Mouse (Mus musculus): ENCODE data around the gene BC028528. TPM values are rescaled to one million over a fixed set of nuclear protein-coding genes. Genes with fewer than 3 reads are reported as not detected.
A peak's percentile ranks its signal among the peaks of the same experiment; 100 is the strongest.

The BC028528 gene
- polyA plus RNA-seq, 1 experiment = 1.5 TPM

- Histone ChIP-seq H3K4me3 (ENCODE audit: low read depth, low read length) (peak overlapping the region; percentile 12), H3K4me1 (ENCODE audit: control insufficient read depth, insufficient read depth, insufficient read length, low read length) (peaks cover 3% of the 10 kb centered on the region), H3K36me3 (ENCODE audit: control insufficient read depth, insufficient read depth, low read length) (no peaks in the 10 kb centered on the region), H3K27ac (ENCODE audit: insufficient read depth, low read depth, low read length) (no peak overlapping the region), H3K27me3 (ENCODE audit: control insufficient read depth, insufficient read depth, low read length) (peaks cover 21% of the 10 kb centered on the region)
- WGBS = 2% methylated on average over 18 of the region's 18 CpGs
- TF ChIP-seq CTCF (IDR thresholded peaks at IDR 0.05; ENCODE audit: extremely low read depth, insufficient read length, insufficient replicate concordance, low read depth, low read length) (no peak), POLR2A (IDR thresholded peaks at IDR 0.05; ENCODE audit: low read depth, low read length) (no peak)
Observed at GRCm38 (mm10) chr3:95905146-95905939, 13.5 kb upstream of the BC028528 start.

GRCm38 (mm10) chr3:95904568-95904967 is 12.8 kb upstream of the BC028528 start, which contains the start of gene Car14:
Gene Car14 (minus strand): TSS chr3:95904691.
- 4% methylated on average over 15 of the region's 15 CpGs for WGBS
- TF ChIP-seq POLR2A (IDR thresholded peaks at IDR 0.05; ENCODE audit: low read depth, low read length) (no peak), CTCF (IDR thresholded peaks at IDR 0.05; ENCODE audit: extremely low read depth, insufficient read length, insufficient replicate concordance, low read depth, low read length) (no peak)
- peak within 1 kb of the TSS; percentile 12 for H3K4me3 ChIP-seq (ENCODE audit: low read depth, low read length)
- peaks cover 3% of the 10 kb centered on the region for H3K4me1 ChIP-seq (ENCODE audit: control insufficient read depth, insufficient read depth, insufficient read length, low read length)
- H3K27me3 ChIP-seq (ENCODE audit: control insufficient read depth, insufficient read depth, low read length) = peaks cover 21% of the 10 kb centered on the region
- no peaks in the 10 kb centered on the region for H3K36me3 ChIP-seq (ENCODE audit: control insufficient read depth, insufficient read depth, low read length)
- no peak within 1 kb of the TSS for H3K27ac ChIP-seq (ENCODE audit: insufficient read depth, low read depth, low read length)

- H3K4me3 ChIP-seq (ENCODE audit: low read depth, low read length) = no peak overlapping the region
- no peaks in the 10 kb centered on the region for H3K36me3 ChIP-seq (ENCODE audit: control insufficient read depth, insufficient read depth, low read length)
- H3K27ac ChIP-seq (ENCODE audit: insufficient read depth, low read depth, low read length) = no peak overlapping the region
- peaks cover 21% of the 10 kb centered on the region for H3K27me3 ChIP-seq (ENCODE audit: control insufficient read depth, insufficient read depth, low read length)
- H3K4me1 ChIP-seq (ENCODE audit: control insufficient read depth, insufficient read depth, insufficient read length, low read length) = peaks cover 3% of the 10 kb centered on the region
- 20% methylated on average over 15 of the region's 15 CpGs for WGBS
- TF ChIP-seq CTCF (IDR thresholded peaks at IDR 0.05; ENCODE audit: extremely low read depth, insufficient read length, insufficient replicate concordance, low read depth, low read length) = no peak
- no peak for TF ChIP-seq POLR2A (IDR thresholded peaks at IDR 0.05; ENCODE audit: low read depth, low read length)
Observed at GRCm38 (mm10) chr3:95903753-95904502, 12.1 kb upstream of the BC028528 start.

- Histone ChIP-seq H3K27ac (ENCODE audit: insufficient read depth, low read depth, low read length) (no peak overlapping the region), H3K36me3 (ENCODE audit: control insufficient read depth, insufficient read depth, low read length) (no peaks in the 10 kb centered on the region), H3K4me3 (ENCODE audit: low read depth, low read length) (no peak overlapping the region), H3K4me1 (ENCODE audit: control insufficient read depth, insufficient read depth, insufficient read length, low read length) (peaks cover 3% of the 10 kb centered on the region), H3K27me3 (ENCODE audit: control insufficient read depth, insufficient read depth, low read length) (peaks cover 21% of the 10 kb centered on the region)
- 50% methylated on average over 6 of the region's 6 CpGs for WGBS
- TF ChIP-seq CTCF (IDR thresholded peaks at IDR 0.05; ENCODE audit: extremely low read depth, insufficient read length, insufficient replicate concordance, low read depth, low read length) = no peak
- TF ChIP-seq POLR2A (IDR thresholded peaks at IDR 0.05; ENCODE audit: low read depth, low read length) = no peak
Observed at GRCm38 (mm10) chr3:95902643-95903042, 10.8 kb upstream of the BC028528 start.

DNA sequence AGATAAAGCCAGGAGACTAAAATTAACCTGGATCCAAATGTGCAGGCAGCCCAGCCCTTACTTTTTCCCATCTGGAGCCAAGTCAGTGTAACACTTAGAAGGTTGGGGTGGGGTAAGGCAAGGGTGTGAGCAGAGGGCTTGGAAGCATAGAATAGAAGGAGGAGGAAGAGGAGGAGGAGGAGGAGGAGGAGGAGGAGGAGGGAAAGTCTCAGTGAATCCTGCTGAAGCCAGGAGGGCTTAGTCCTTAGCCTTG is 10.5 kb upstream of the BC028528 start:
- Histone ChIP-seq H3K36me3 (ENCODE audit: control insufficient read depth, insufficient read depth, low read length) (peaks cover 2% of the 10 kb centered on the region; the same call in 1 of the 2 replicates), H3K4me1 (ENCODE audit: control insufficient read depth, insufficient read depth, insufficient read length, low read length) (peaks cover 3% of the 10 kb centered on the region), H3K4me3 (ENCODE audit: low read depth, low read length) (no peak overlapping the region), H3K27ac (ENCODE audit: insufficient read depth, low read depth, low read length) (no peak overlapping the region), H3K27me3 (ENCODE audit: control insufficient read depth, insufficient read depth, low read length) (peaks cover 21% of the 10 kb centered on the region)
- TF ChIP-seq POLR2A (IDR thresholded peaks at IDR 0.05; ENCODE audit: low read depth, low read length) (no peak), CTCF (IDR thresholded peaks at IDR 0.05; ENCODE audit: extremely low read depth, insufficient read length, insufficient replicate concordance, low read depth, low read length) (no peak)

- no peak overlapping the region for H3K27ac ChIP-seq (ENCODE audit: insufficient read depth, low read depth, low read length)
Observed at GRCm38 (mm10) chr3:95901616-95902372, 10.0 kb upstream of the BC028528 start.

More at GRCm38 (mm10) chr3:95901616-95902372, 10.0 kb upstream of the BC028528 start:
- H3K36me3 ChIP-seq (ENCODE audit: control insufficient read depth, insufficient read depth, low read length) = peaks cover 3% of the 10 kb centered on the region; the same call in 1 of the 2 replicates
- WGBS = 68% methylated on average over 9 of the region's 9 CpGs
- peaks cover 21% of the 10 kb centered on the region for H3K27me3 ChIP-seq (ENCODE audit: control insufficient read depth, insufficient read depth, low read length)
- TF ChIP-seq POLR2A (IDR thresholded peaks at IDR 0.05; ENCODE audit: low read depth, low read length) = no peak
- no peak for TF ChIP-seq CTCF (IDR thresholded peaks at IDR 0.05; ENCODE audit: extremely low read depth, insufficient read length, insufficient replicate concordance, low read depth, low read length)
- no peak overlapping the region for H3K4me3 ChIP-seq (ENCODE audit: low read depth, low read length)
- peaks cover 3% of the 10 kb centered on the region for H3K4me1 ChIP-seq (ENCODE audit: control insufficient read depth, insufficient read depth, insufficient read length, low read length)
